Mouse (Mus musculus): ENCODE measurements around the gene 1700042G07Rik.

1700042G07Rik gene

DNA sequence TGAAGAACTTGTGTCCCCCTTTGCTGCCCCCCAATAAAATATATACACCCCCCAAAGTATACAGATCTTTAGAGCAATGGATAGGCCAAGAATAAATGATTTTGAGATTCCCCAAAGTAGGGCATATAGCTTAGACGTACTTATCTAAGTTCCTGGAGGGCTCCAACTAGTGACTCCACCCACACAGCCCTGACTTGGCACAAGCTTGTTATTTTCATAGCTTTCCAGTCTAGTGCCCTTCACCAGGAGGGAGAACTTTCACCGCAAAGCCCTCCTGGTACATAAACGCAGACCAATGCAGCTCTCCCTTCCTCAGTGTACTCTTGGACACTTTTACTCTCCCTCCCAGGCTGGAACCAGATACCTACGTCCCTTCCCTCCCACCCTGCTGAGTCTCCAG is 11.0 kb upstream of the 1700042G07Rik start:
- in situ Hi-C loops (cut with MboI, MseI), result no loop called here

DNA sequence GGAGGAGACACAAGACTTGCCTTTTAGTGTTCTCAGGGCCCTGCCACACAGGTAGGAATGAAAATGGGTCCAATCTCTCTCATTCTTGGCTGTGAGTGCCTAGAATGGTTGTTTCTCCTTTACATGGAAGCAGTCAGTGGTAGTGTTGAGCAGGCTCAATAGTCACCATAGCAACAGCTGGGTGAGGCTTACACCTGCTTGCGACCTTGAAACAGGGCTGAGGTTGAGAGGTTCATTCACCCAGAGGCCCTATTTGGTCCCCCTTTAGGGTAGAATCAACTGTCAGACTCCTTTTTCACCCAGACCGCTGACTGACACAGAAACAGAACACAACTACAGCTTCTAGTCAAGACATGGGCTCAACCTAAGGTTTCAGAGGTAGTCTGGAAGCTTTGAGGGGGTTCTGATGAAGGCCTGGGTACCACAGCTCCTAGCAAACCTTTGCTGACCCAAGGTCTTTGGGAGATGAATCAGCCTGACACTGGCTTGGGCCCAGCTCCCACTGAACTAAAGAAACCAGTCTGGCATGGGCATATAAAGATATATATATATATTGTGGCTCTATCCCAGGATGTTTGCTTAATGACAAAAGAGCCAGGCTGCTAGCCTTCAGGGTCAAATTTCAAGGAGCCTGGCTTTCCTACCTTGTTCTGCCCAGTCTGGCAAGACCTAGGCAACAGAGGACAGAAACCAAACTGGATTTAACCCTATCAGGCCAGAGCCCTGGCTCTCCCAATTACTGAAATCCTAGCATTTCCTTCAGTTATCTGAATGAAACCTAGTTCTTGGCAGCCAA is 8.2 kb upstream of the 1700042G07Rik start:
- in situ Hi-C loops (cut with MboI, MseI), result no loop called here

GRCm38 (mm10) chr4:116165708-116166407 is 7.3 kb upstream of the 1700042G07Rik start:
- in situ Hi-C loops (cut with MboI, MseI), result no loop called here

- in situ Hi-C loops (cut with MboI, MseI), result no loop called here
Measured at GRCm38 (mm10) chr4:116167404-116167803, 5.8 kb upstream of the 1700042G07Rik start, which contains the start of gene Tspan1. Gene Tspan1 (minus strand): TSS chr4:116167601.

- in situ Hi-C loops (cut with MboI, MseI), result no loop called here
Measured at GRCm38 (mm10) chr4:116168617-116169352, 4.4 kb upstream of the 1700042G07Rik start.

GRCm38 (mm10) chr4:116169353-116169672 is 3.9 kb upstream of the 1700042G07Rik start:
- in situ Hi-C loops (cut with MboI, MseI), result no loop called here

GRCm38 (mm10) chr4:116173752-116174151 is 580 bp downstream of the 1700042G07Rik start:
- in situ Hi-C loops (cut with MboI, MseI), result no loop called here

DNA sequence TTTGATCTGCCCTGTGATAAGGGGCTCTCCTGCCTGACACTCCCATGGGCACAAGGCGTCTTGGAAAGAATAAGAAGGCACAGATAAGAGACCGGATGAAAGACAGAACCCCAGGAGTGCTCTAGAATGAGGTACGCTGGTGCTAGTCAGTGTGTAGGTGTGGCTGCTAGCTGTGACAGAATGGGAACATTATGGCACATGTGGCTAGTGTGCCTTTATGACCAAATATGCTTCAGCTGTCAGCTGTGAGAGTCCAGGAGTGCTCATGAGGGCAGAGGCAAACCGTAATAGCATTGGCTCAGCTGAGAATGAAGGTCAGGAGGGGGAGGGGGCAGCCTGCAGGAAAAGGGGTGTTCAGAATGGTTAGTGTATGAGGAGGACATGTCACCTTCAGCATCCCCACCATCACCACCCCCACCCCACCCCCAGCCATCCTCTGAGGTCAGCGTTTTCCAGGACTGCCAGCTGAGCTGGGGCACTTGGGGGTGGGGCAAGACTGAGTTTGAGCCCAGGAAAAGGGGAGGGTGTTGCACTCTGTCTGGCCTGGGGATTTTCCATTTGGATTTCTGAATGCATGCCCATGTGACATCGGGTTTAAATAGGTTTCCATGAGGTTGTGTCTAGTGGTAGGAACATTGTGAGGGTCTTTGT is 1.4 kb downstream of the 1700042G07Rik start:
- in situ Hi-C loops (cut with MboI, MseI), result no loop called here

DNA sequence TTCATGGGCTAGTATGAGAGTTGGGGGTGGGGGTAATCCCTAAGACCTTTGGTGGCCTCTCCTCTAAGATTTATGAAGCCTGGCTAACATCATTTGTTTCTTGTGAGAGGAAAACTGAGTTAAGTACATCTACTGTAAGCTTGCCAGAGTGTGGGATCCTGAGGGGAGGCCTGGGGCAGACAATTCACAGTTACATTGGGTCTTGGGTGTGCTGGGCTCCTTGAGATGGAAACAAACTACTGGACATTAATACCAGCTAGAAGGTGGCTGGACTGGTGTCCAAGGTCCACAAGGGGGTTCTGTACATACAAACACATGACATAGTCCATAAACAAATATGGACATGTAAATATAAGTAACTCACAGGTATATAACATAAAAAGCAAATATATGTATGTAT is 2.0 kb downstream of the 1700042G07Rik start:
- in situ Hi-C loops (cut with MboI, MseI), result no loop called here

DNA sequence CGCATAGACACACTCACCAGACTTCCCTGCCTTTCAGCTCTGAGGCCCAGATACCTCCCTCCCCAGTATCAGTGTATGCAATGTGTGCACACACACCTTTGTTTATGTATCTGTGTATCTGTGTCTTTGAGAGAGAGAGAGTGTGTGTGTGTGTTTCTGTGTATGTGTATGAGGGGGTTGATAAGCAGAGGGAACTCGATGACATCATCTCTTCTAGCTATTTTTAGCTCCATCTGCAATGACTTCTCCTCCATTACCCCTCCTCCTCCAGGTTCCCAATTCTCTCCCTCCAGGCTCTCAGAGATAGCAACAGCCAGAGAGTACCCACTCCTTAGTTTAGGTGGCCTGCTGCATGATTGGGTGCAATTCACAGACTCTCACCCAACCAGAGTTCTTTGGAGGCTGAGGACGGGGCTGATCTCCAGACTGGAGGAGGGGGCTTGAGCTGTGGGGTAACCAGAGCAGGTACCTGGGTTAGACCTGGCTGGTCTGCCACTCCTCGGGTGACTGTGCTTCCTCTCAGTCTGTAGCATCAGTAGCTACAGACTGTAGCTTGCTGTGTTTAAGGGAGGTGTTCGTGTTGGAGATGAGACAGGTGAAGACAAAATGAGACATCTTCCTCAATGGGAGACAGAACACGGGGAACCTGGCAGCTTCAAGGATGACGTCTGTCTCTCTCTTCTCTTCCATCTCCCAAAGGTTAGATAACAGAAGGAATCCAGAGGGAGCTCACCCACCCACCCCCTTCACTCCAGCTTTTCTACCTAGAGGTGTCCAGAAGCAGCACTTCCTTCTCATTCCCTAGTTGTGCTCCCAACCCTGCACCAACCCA is 2.8 kb downstream of the 1700042G07Rik start:
- in situ Hi-C loops (cut with MboI, MseI), result no loop called here

GRCm38 (mm10) chr4:116176543-116176988 is 3.4 kb downstream of the 1700042G07Rik start:
- in situ Hi-C loops (cut with MboI, MseI), result no loop called here

GRCm38 (mm10) chr4:116177140-116177539 is 4.0 kb downstream of the 1700042G07Rik start:
- in situ Hi-C loops (cut with MboI, MseI), result no loop called here

DNA sequence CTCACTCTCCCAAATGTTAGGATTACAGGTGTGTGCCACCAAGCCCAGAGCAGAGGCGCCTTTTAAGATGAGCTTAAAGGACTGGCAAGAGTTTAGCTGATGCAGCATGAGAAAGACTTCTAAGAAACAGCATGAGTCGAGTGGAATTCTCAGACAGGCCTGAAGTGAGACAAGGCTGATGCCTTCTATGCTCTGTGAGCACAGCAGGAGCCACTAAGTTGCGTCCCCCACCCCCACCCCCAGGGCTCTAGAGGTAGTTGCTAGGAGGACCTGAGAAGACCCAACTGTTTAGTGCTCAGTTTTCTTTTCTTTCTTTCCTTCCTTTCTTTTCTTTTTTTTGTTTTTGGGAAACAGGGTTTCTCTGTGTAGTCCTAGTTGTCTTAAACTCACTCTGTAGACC is 8.9 kb downstream of the 1700042G07Rik start:
- in situ Hi-C loops (cut with MboI, MseI), result no loop called here

DNA sequence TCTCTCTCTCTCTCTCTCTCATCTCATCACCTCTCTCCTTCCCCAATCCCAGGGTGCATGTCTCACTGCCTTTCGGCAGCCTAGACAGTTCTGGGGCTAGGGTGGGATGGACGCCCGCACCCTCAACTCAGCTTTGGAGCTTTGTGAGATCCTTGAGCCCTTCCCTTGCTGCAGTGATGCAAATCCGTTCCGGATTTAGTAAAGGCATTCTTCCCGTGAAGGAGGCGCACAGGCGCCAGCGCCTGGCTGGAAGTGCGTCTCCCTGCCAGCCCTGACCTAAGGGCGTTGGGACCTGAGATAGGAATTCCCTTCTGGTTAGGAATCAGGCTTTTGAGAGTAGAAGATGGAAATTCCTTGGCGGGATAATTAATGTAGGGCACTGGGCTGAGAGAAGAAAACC is 9.6 kb downstream of the 1700042G07Rik start:
- in situ Hi-C loops (cut with MboI, MseI), result no loop called here

DNA sequence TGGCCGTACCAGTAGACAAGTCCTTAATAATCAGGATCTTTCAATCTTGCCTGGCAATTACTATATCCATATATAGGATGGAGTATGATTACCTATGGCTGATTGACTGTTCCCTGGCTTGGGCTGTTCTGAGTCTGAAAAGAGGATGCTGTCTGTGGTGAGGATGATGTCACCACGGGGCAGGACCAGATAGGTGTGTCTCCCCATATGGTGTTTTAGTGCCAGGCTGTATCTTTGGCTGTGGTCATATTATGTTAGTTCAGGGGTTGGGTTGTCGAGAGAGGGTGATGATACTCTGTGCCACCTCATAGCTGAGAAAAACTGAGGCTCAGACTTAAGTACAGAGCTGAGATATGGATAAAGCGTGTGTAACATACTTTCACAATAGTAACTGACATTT is 11.9 kb downstream of the 1700042G07Rik start:
- in situ Hi-C loops (cut with MboI, MseI), result no loop called here

DNA sequence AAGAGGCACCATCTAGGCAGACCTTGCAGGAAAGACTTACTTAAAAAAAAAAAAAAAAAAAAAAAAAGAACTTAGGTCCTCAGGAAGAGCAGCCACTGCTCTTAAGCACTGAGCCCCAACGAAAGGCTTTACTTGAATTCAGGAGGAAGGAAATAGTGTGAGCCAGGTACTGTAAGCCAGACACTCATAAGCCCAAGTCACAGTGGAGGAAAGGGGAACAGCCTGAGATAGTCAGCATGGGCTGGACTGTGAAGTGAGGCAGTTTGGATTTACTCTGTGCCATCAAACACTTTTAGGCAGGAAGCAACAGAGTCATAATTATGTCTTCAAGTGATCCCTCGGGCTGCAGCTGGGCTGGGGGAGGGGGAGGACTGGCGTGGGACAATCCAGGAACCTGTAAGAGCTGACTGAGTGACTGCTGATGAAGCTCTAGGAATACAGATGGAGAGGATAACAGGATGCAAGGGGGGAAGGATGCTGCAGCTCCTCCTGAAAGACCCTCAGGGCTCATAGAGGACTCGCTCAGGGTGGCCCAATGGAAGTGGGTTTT is 19.2 kb downstream of the 1700042G07Rik start:
- in situ Hi-C loops (cut with MboI, MseI), result no loop called here

DNA sequence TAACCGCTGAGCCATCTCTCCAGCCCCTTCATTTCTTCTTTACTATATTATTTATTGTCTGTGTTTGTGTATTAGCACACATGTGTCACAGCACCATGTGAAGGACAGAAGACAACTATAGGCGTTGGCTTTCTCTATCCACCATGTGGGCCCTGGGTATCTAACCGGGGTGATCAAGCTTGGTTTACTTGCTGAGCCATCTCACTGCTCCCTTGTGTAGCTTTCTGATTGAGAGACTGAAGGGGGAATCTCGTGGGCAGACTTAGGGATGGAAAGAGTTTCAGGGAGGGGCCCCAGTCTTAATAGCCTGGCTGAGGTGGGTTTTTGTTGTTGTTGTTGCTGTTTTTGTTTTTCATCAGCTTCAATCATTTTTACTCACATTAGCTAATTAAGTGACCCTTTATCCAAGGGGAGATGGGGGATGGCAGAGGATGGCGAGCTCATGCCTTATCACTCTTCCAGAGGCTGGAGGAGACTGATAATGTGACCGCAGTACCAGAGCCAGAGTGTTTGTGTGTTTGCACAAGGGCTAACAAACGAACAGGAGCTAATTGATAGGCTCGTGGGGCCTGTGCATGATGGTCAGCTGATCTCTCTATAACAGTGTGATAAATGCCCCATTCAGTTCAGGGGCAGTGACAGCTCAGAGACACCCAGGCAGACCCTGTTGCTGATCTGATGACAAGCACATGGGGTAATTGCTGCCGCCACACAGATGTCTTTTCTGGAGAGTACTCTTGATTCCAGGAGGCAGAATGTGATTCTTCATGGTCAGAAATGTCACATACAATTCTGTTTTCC is 20.6 kb downstream of the 1700042G07Rik start:
- in situ Hi-C loops (cut with MboI, MseI), result no loop called here

DNA sequence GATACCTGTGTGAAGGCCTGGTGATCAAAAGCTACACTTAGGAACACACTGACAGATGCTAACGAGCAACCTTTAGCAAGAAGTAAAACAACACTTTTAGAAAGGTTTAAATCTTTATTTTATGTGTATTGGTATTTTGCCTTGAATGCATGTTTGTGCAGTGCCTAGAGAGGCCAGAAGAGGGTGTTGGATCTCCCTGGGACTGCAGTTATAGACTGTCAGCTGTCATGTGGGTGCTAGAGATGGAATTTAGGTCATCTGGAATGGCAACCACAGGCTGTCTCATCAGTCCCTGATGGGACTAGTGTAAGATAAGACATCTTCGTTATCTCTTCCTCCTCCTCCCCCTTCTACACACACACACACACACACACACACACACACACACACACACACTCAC is 25.2 kb downstream of the 1700042G07Rik start:
- in situ Hi-C loops (cut with MboI, MseI), result no loop called here

DNA sequence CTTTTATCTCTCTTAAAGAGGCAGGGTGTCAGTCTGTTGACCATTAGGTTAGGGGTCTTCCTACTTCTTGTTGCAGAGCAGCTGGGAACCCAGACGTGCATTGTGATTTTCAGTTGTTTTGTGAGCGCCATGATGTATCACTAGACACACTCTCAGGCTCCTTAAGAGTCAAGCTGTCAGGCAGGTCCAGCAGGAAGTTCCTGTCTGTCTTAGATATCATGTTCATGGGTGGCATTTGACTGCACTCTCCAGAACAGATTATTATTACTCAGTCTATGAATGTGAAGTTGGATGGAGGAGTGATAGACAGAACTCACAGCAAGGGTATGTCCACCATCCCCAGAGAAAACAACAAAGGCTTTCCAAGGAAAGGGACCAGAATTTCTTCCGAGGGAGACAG is 31.2 kb downstream of the 1700042G07Rik start:
- in situ Hi-C loops (cut with MboI, MseI), result no loop called here

GRCm38 (mm10) chr4:116206531-116206930 is 33.4 kb downstream of the 1700042G07Rik start:
- in situ Hi-C loops (cut with MboI, MseI), result no loop called here
